Mouse (Mus musculus) neural tube, embryonic 14.5 days (tissue): Measurements from ENCODE around the gene Arhgef39. TPM values are rescaled to one million over a fixed set of nuclear protein-coding genes. Genes with fewer than 3 reads are reported as not detected.

Source experiments
- ATAC-seq: fragments of 200-750 bp; cut with Nextera tagmentation; 2 replicates; pipeline ENCODE4 v1.8.0; 2017; ENCODE audit warnings: low read depth, mild to moderate bottlenecking, moderate TSS enrichment, moderate library complexity
- H3K27ac ChIP-seq: fragments of 300-500 bp; sonication (generic); 2 replicates; pipeline ENCODE4 v1.5.1; 2014; ENCODE audit warnings: low read depth, mild to moderate bottlenecking, control low read depth, low read length, moderate library complexity, mixed read lengths
- H3K27me3 ChIP-seq: fragments of 300-500 bp; sonication (generic); 2 replicates; pipeline ENCODE4 v1.6.1; 2014; ENCODE audit warnings: low read length; ENCODE audit not compliant: control insufficient read depth, insufficient read depth
- H3K36me3 ChIP-seq: fragments of 300-500 bp; sonication (generic); 2 replicates; pipeline ENCODE4 v1.6.1; 2014; ENCODE audit warnings: low read length, mixed read lengths; ENCODE audit not compliant: control insufficient read depth, insufficient read depth
- H3K4me1 ChIP-seq: fragments of 300-500 bp; sonication (generic); 2 replicates; pipeline ENCODE4 v1.6.1; 2014; ENCODE audit warnings: low read length; ENCODE audit not compliant: control insufficient read depth, insufficient read depth
- H3K4me2 ChIP-seq: fragments of 300-500 bp; sonication (generic); 2 replicates; pipeline ENCODE4 v1.6.1; 2014; ENCODE audit warnings: mild to moderate bottlenecking, low read depth, low read length, control low read depth
- H3K4me3 ChIP-seq: fragments of 300-500 bp; sonication (generic); 2 replicates; pipeline ENCODE4 v1.5.1; 2014; ENCODE audit warnings: low read depth, low read length, control low read depth, mixed read lengths
- H3K9ac ChIP-seq: fragments of 300-500 bp; sonication (generic); replicated peaks from 2 replicates; pipeline ENCODE4 v1.6.1; 2014; ENCODE audit warnings: low read depth, mild to moderate bottlenecking, control low read depth, low read length, mixed read lengths
- H3K9me3 ChIP-seq: fragments of 300-500 bp; sonication (generic); 2 replicates; pipeline ENCODE4 v1.6.1; 2016; ENCODE audit warnings: low read length; ENCODE audit not compliant: control insufficient read depth
- WGBS: fragments of 180-500 bp; shearing (Covaris S2); extraction: QIAGEN DNeasy Blood & Tissue Kit; methylation state at CpG from one replicate; pipeline ENCODE4 v1.1.7; 2014; 5-methylcytosine and 5-hydroxymethylcytosine counted together
- polyA plus RNA-seq: library from polyadenylated mRNA; unstranded; fragments of >200 nt; fragmentation: Nextera tagmentation; extraction: Ambion mirVana; gene quantifications from 2 replicates; pipeline ENCODE4 v1.2.1, GENCODE M21; 2014

Arhgef39 gene
- polyA plus RNA-seq: 3.6 and 6.2 TPM in 2 replicates

GRCm38 (mm10) chr4:43499407-43500333, at the start of gene Arhgef39:
TSS of gene Arhgef39 (minus strand) at chr4:43499695.
- 0 out of 2 replicates have a peak, but pooled peaks cover 5% of the 10 kb centered on the region for H3K4me1 ChIP-seq
- H3K36me3 ChIP-seq: no peaks in the 10 kb centered on the region
- H3K4me3 ChIP-seq: peak within 1 kb of the TSS; percentile 37
- H3K9me3 ChIP-seq: no peaks in the 10 kb centered on the region
- H3K4me2 ChIP-seq: peak within 1 kb of the TSS; percentile 81
- WGBS: 8% methylated on average over 50 of the region's 50 CpGs
- peak within 1 kb of the TSS; percentile 30; the same call in 1 of the 2 replicates for H3K9ac ChIP-seq
- no peaks in the 10 kb centered on the region for H3K27me3 ChIP-seq
- ATAC-seq: peak; percentile 85
- H3K27ac ChIP-seq: no peak within 1 kb of the TSS

- H3K4me2 ChIP-seq: no peak overlapping the region
- H3K27ac ChIP-seq: no peak overlapping the region
- H3K27me3 ChIP-seq: no peaks in the 10 kb centered on the region
- WGBS: 95% methylated on average over 12 of the region's 12 CpGs
- H3K4me3 ChIP-seq: no peak overlapping the region
- H3K9me3 ChIP-seq: no peaks in the 10 kb centered on the region
- no peaks in the 10 kb centered on the region for H3K4me1 ChIP-seq
- ATAC-seq: no peak
- H3K36me3 ChIP-seq: peaks cover 88% of the 10 kb centered on the region
- no peak overlapping the region for H3K9ac ChIP-seq
These were observed 49.6 kb upstream of the Arhgef39 start for GRCm38 (mm10) chr4:43549055-43549454.

GRCm38 (mm10) chr4:43547160-43547559, 47.7 kb upstream of the Arhgef39 start:
- Histone ChIP-seq H3K27me3 (no peaks in the 10 kb centered on the region), H3K9ac (no peak overlapping the region), H3K9me3 (no peaks in the 10 kb centered on the region), H3K4me2 (no peak overlapping the region), H3K27ac (no peak overlapping the region), H3K4me3 (no peak overlapping the region), H3K36me3 (peaks cover 87% of the 10 kb centered on the region), H3K4me1 (no peaks in the 10 kb centered on the region)
- 96% methylated on average over 8 of the region's 8 CpGs for WGBS
- ATAC-seq: no peak

GRCm38 (mm10) chr4:43546375-43547047, 47.0 kb upstream of the Arhgef39 start:
- no peak overlapping the region for H3K4me2 ChIP-seq
- 98% methylated on average over 12 of the region's 12 CpGs for WGBS
- no peak overlapping the region for H3K9ac ChIP-seq

GRCm38 (mm10) chr4:43542044-43542443, 42.5 kb upstream of the Arhgef39 start:
- H3K4me1 ChIP-seq: no peaks in the 10 kb centered on the region

More at GRCm38 (mm10) chr4:43546375-43547047, 47.0 kb upstream of the Arhgef39 start:
- Histone ChIP-seq H3K4me1 (no peaks in the 10 kb centered on the region), H3K27me3 (no peaks in the 10 kb centered on the region), H3K36me3 (peaks cover 87% of the 10 kb centered on the region), H3K4me3 (no peak overlapping the region), H3K27ac (no peak overlapping the region), H3K9me3 (no peaks in the 10 kb centered on the region)
- no peak for ATAC-seq

GRCm38 (mm10) chr4:43536031-43536430, 36.5 kb upstream of the Arhgef39 start:
- ATAC-seq: no peak
- WGBS: 99% methylated on average over 9 of the region's 9 CpGs
- H3K36me3 ChIP-seq: peaks cover 79% of the 10 kb centered on the region
- H3K4me3 ChIP-seq: no peak overlapping the region
- no peaks in the 10 kb centered on the region for H3K9me3 ChIP-seq
- H3K4me2 ChIP-seq: no peak overlapping the region
- no peak overlapping the region for H3K27ac ChIP-seq
- H3K27me3 ChIP-seq: no peaks in the 10 kb centered on the region
- no peaks in the 10 kb centered on the region for H3K4me1 ChIP-seq
- no peak overlapping the region for H3K9ac ChIP-seq

More at GRCm38 (mm10) chr4:43542044-43542443, 42.5 kb upstream of the Arhgef39 start:
- no peaks in the 10 kb centered on the region for H3K27me3 ChIP-seq
- no peak overlapping the region for H3K9ac ChIP-seq
- H3K9me3 ChIP-seq: no peaks in the 10 kb centered on the region
- peaks cover 79% of the 10 kb centered on the region for H3K36me3 ChIP-seq
- no peak for ATAC-seq
- H3K4me3 ChIP-seq: no peak overlapping the region
- no peak overlapping the region for H3K4me2 ChIP-seq
- H3K27ac ChIP-seq: no peak overlapping the region
- WGBS: 75% methylated on average over 2 of the region's 3 CpGs

- Histone ChIP-seq H3K27me3 (no peaks in the 10 kb centered on the region), H3K27ac (no peak overlapping the region), H3K9ac (no peak overlapping the region), H3K9me3 (no peaks in the 10 kb centered on the region), H3K4me3 (no peak overlapping the region), H3K4me2 (no peak overlapping the region), H3K4me1 (no peaks in the 10 kb centered on the region), H3K36me3 (peaks cover 81% of the 10 kb centered on the region)
- 95% methylated on average over 8 of the region's 8 CpGs for WGBS
- ATAC-seq: no peak
These were observed 36.1 kb upstream of the Arhgef39 start for GRCm38 (mm10) chr4:43535628-43536027.

GRCm38 (mm10) chr4:43533270-43533669, 33.8 kb upstream of the Arhgef39 start:
- 86% methylated on average over 9 of the region's 9 CpGs for WGBS
- Histone ChIP-seq H3K27ac (no peak overlapping the region), H3K4me1 (no peaks in the 10 kb centered on the region), H3K27me3 (no peaks in the 10 kb centered on the region), H3K9ac (no peak overlapping the region), H3K4me3 (no peak overlapping the region), H3K4me2 (no peak overlapping the region), H3K36me3 (peaks cover 63% of the 10 kb centered on the region), H3K9me3 (no peaks in the 10 kb centered on the region)
- ATAC-seq: no peak

GRCm38 (mm10) chr4:43530581-43530980, 31.1 kb upstream of the Arhgef39 start:
- no peaks in the 10 kb centered on the region for H3K4me1 ChIP-seq

More at GRCm38 (mm10) chr4:43530581-43530980, 31.1 kb upstream of the Arhgef39 start:
- Histone ChIP-seq H3K4me3 (no peak overlapping the region), H3K9me3 (no peaks in the 10 kb centered on the region), H3K36me3 (peaks cover 40% of the 10 kb centered on the region), H3K4me2 (no peak overlapping the region), H3K27ac (no peak overlapping the region), H3K27me3 (no peaks in the 10 kb centered on the region), H3K9ac (no peak overlapping the region)
- ATAC-seq: no peak
- 28% methylated on average over 7 of the region's 7 CpGs for WGBS
